Mouse (Mus musculus) kidney, postnatal 0 days (tissue): Measurements from ENCODE around the gene Gdf7. TPM values are rescaled to one million over a fixed set of nuclear protein-coding genes. Genes with fewer than 3 reads are reported as not detected.

ENCODE experiments used
- ATAC-seq: fragments of 200-750 bp; cut with Nextera tagmentation; replicated peaks from 2 replicates; pipeline ENCODE4 v1.8.0; 2017; ENCODE audit warnings: low read depth, moderate number of reproducible peaks, moderate TSS enrichment, moderate library complexity; ENCODE audit not compliant: low FRiP score
- DNase-seq: peaks from one replicate; pipeline ENCODE4 v3.0.0-alpha.2; 2016; ENCODE audit warnings: low spot score
- H3K27ac ChIP-seq: fragments of 300-500 bp; sonication (generic); 2 replicates; pipeline ENCODE4 v1.5.1; 2014; ENCODE audit warnings: mild to moderate bottlenecking
- H3K27me3 ChIP-seq: fragments of 300-500 bp; sonication (generic); 2 replicates; pipeline ENCODE4 v1.6.1; 2014; ENCODE audit warnings: low read length, mixed read lengths; ENCODE audit not compliant: insufficient read depth
- H3K36me3 ChIP-seq: fragments of 300-500 bp; sonication (generic); 2 replicates; pipeline ENCODE4 v1.6.1; 2014; ENCODE audit warnings: low read length, mixed read lengths; ENCODE audit not compliant: insufficient read depth
- H3K4me1 ChIP-seq: fragments of 300-500 bp; sonication (generic); replicated peaks from 2 replicates; pipeline ENCODE4 v1.6.1; 2014; ENCODE audit warnings: antibody characterized with exemption, low read length, mixed read lengths; ENCODE audit not compliant: insufficient read depth
- H3K4me2 ChIP-seq: fragments of 300-500 bp; sonication (generic); 2 replicates; pipeline ENCODE4 v1.6.1; 2014; ENCODE audit warnings: mild to moderate bottlenecking, low read length, moderate library complexity, mixed read lengths
- H3K4me3 ChIP-seq: fragments of 300-500 bp; sonication (generic); replicated peaks from 2 replicates; pipeline ENCODE4 v1.5.1; 2014; ENCODE audit warnings: low read depth, low read length
- H3K9ac ChIP-seq: fragments of 300-500 bp; sonication (generic); 2 replicates; pipeline ENCODE4 v1.6.1; 2014; ENCODE audit warnings: low read depth, low read length
- H3K9me3 ChIP-seq: fragments of 300-500 bp; sonication (generic); replicated peaks from 2 replicates; pipeline ENCODE4 v1.6.1; 2016; ENCODE audit warnings: low read length, inconsistent platforms, mixed read lengths
- CTCF ChIP-seq: IDR thresholded peaks from 2 replicates; pipeline ENCODE4 v1.5.1; 2016; ENCODE audit warnings: antibody characterized with exemption, low read depth, mild to moderate bottlenecking, moderate library complexity
- WGBS: fragments of 180-500 bp; shearing (Covaris S2); extraction: QIAGEN DNeasy Blood & Tissue Kit; methylation state at CpG from one replicate; pipeline ENCODE4 v1.1.7; 2014; 5-methylcytosine and 5-hydroxymethylcytosine counted together
- polyA plus RNA-seq: library from polyadenylated mRNA; unstranded; fragments of >200 nt; fragmentation: Nextera tagmentation; extraction: Ambion mirVana; gene quantifications from 2 replicates; pipeline ENCODE4 v1.2.1, GENCODE M21; 2015

Gene Gdf7
- polyA plus RNA-seq, 1 experiment from 2014 or later: 3.1 TPM

DNA sequence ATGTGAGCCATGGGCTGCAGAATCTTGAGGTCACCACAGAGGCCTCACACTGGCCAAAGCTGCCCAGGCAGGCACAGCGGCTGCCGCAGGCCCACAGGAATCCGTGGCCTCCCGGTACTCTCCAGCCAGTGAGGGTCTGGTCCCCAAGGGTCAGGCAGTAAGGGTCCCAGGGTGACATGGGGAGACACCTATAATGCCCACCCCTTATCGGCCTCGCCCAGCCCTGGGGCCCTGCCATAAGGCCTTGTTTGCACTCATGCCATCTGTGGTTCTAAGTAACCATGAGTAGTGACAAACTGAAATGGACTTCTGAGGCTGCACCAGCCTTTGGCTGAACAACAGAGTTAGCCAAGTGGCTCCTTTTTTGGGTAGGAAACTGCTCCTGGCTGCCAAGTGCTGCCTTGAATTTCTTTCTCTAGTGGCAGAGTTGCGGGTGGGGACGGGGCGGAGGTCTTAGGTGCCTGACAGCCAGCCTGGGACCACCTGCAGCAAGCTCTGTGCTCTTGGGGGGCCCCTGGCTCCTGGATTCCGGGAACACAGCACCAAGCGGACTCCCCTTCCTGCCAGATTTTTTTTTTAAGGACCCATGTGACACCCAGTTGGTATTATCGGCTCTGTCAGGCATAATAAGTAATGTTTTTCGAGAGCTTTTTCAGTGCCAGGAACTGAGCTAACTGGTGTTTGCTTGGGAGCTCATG is 23.6 kb upstream of the Gdf7 start:
- no peaks in the 10 kb centered on the region for H3K4me1 ChIP-seq
- TF ChIP-seq CTCF: no peak
- WGBS: 89% methylated on average over 13 of the region's 13 CpGs
- ATAC-seq: no peak
- H3K4me2 ChIP-seq: no peak overlapping the region
- no peaks in the 10 kb centered on the region for H3K27me3 ChIP-seq
- H3K4me3 ChIP-seq: no peak overlapping the region
- no peak overlapping the region for H3K9ac ChIP-seq
- DNase-seq: no peak
- H3K36me3 ChIP-seq: 0 out of 2 replicates have a peak, but pooled peaks cover 6% of the 10 kb centered on the region
- H3K9me3 ChIP-seq: no peaks in the 10 kb centered on the region
- H3K27ac ChIP-seq: no peak overlapping the region

DNA sequence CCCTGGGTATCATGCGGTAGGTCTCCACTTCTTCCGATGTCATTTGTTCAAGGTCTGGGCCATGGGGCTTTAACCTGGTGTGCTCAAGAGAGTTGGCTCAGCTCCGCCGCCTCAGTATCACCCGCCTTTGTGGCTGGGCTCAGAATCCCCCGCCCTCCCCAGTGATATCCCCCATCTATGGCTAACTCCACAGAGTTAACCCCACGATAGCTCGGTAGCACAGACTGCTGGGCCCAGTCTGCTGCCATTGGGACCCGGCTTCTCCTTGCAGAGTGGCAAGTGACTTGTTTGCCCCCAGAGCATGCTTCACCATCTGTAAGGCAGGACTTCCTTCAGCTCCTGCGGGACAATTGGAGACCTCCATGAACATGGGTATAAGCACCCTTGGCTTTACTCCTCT is 22.3 kb upstream of the Gdf7 start:
- no peak overlapping the region for H3K4me2 ChIP-seq
- DNase-seq (no peak), ATAC-seq (no peak)
- no peak for TF ChIP-seq CTCF
- H3K4me3 ChIP-seq: no peak overlapping the region
- H3K27ac ChIP-seq: no peak overlapping the region
- H3K27me3 ChIP-seq: no peaks in the 10 kb centered on the region
- H3K9ac ChIP-seq: no peak overlapping the region
- 0 out of 2 replicates have a peak, but pooled peaks cover 6% of the 10 kb centered on the region for H3K36me3 ChIP-seq
- WGBS: 87% methylated on average over 10 of the region's 10 CpGs
- no peaks in the 10 kb centered on the region for H3K4me1 ChIP-seq
- no peaks in the 10 kb centered on the region for H3K9me3 ChIP-seq

DNA sequence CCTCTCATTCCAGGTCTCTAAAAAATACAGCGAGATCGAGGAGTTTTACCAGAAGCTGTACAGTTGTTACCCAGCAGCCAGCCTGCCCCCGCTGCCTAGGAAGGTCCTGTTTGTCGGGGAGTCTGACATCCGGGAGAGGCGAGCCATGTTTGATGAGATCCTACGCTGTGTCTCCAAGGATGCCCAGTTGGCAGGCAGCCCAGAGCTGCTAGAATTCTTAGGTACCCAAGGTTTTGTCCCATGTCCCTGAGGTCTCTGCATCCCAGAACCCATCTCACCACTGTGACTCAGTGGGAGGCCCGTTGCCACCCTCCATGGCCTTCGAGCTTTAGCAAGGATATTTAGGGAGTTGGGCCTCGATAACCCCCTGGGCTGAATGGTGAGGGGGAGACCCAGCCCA is 19.8 kb upstream of the Gdf7 start:
- no peak for TF ChIP-seq CTCF
- Histone ChIP-seq H3K36me3 (peaks cover 11% of the 10 kb centered on the region; the same call in 1 of the 2 replicates), H3K27me3 (no peaks in the 10 kb centered on the region), H3K4me1 (no peaks in the 10 kb centered on the region), H3K9me3 (no peaks in the 10 kb centered on the region), H3K9ac (no peak overlapping the region), H3K4me3 (no peak overlapping the region), H3K4me2 (no peak overlapping the region), H3K27ac (no peak overlapping the region)
- DNase-seq: no peak
- 85% methylated on average over 10 of the region's 10 CpGs for WGBS
- ATAC-seq: no peak

DNA sequence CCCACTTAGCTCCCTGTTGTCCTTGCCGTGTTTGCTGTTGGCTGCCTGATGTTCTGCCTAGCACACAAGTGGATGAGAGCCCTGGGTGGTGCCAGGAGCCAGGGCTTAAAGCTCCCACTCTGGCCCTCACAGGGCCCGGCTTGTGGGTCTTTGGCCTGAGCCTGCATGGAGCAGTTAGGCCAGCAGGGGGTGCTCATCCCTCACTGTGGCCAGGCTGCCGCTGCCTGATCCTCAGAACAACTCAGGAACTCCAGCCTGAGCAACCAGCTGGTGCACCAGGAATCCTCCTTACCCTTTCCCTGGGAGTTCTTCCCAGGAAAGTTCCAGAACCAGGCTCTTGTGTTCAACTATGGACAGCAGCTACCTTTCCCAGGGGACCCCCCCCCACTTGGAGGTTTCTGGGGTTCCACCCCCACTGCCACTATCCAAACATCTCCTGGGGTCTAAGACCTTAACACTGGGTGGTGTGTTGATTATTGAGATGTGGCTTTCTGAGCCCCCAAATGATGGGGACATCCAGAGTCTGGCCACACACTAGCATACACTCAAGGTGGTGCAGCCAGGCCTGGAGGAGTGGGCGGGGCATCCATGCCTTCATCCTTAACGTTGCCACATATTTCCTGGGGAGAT is 18.4 kb upstream of the Gdf7 start:
- 43% methylated on average over 5 of the region's 5 CpGs for WGBS
- H3K9me3 ChIP-seq: no peaks in the 10 kb centered on the region
- H3K27ac ChIP-seq: no peak overlapping the region
- peak; percentile 80 for DNase-seq
- H3K36me3 ChIP-seq: peaks cover 11% of the 10 kb centered on the region; the same call in 1 of the 2 replicates
- no peak overlapping the region for H3K4me3 ChIP-seq
- no peak overlapping the region for H3K9ac ChIP-seq
- ATAC-seq: 0 out of 2 replicates have a peak, but pooled peaks have one; percentile 34
- no peak overlapping the region for H3K4me2 ChIP-seq
- TF ChIP-seq CTCF: peak; percentile 92
- H3K4me1 ChIP-seq: no peaks in the 10 kb centered on the region
- no peaks in the 10 kb centered on the region for H3K27me3 ChIP-seq

DNA sequence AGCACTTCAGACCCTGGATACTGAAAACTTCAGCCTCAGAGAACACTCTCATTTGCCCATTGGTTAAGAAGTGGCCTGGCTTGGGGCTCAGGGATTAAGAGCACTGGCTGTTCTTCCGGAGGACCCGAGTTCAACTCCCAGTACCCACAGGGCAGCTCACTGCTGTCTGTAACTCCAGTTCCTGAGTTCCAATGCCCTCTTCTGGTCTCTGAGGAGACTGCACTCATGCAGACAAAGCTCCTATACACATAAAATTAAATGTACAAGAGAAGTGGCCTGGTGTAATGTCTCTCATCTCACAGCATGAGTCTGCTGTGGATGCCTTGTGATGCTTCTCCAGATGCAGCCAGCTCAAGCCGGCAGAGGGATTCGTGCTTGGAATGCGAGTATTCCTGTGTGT is 14.8 kb upstream of the Gdf7 start:
- Histone ChIP-seq H3K9ac (no peak overlapping the region), H3K9me3 (no peaks in the 10 kb centered on the region), H3K4me1 (peaks cover 8% of the 10 kb centered on the region; the same call in 1 of the 2 replicates), H3K27me3 (0 out of 2 replicates have a peak, but pooled peaks cover 2% of the 10 kb centered on the region), H3K4me3 (no peak overlapping the region), H3K27ac (no peak overlapping the region), H3K4me2 (no peak overlapping the region), H3K36me3 (peaks cover 5% of the 10 kb centered on the region; the same call in 1 of the 2 replicates)
- peak; percentile 32; the same call in 1 of the 2 replicates for TF ChIP-seq CTCF
- 88% methylated on average over 5 of the region's 5 CpGs for WGBS
- ATAC-seq: no peak
- no peak for DNase-seq

DNA sequence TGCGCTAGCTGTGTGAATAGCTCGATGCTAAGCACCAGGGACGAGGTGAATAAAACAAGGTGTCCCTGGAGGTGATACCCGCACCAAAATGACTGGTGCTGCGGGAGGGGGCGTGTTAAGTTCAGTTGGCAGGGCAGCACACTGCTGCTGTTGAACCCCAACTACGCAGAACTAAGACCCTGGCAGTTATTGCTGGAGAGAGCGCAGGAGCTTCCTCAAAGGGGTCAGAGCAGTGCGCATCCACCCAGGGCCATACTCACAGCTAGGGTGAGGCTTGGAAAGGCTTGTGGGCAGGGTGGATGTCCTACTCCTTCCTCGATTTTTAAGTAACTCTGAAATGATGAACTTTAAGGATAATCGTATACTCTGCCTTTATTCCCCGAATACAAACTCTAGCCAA is 12.0 kb upstream of the Gdf7 start:
- Histone ChIP-seq H3K9ac (peak overlapping the region; percentile 64), H3K4me1 (peaks cover 11% of the 10 kb centered on the region; the same call in 1 of the 2 replicates), H3K36me3 (peaks cover 5% of the 10 kb centered on the region; the same call in 1 of the 2 replicates), H3K4me2 (peak overlapping the region; percentile 96), H3K9me3 (no peaks in the 10 kb centered on the region), H3K27ac (no peak overlapping the region), H3K4me3 (peak overlapping the region; percentile 64), H3K27me3 (0 out of 2 replicates have a peak, but pooled peaks cover 2% of the 10 kb centered on the region)
- DNase-seq: no peak
- 0 out of 2 replicates have a peak, but pooled peaks have one; percentile 3 for ATAC-seq
- 20% methylated on average over 12 of the region's 12 CpGs for WGBS
- no peak for TF ChIP-seq CTCF
